Mouse (Mus musculus): ENCODE results near the gene Obscn. TPM values are rescaled to one million over a fixed set of nuclear protein-coding genes. Genes with fewer than 3 reads are reported as not detected.
A peak's percentile ranks its signal among the peaks of the same experiment; 100 is the strongest.

Gene Obscn
- polyA plus RNA-seq, 1 experiment = 2.4 TPM

GRCm38 (mm10) chr11:58989166-58989565, 147.0 kb downstream of the Obscn start:
- H3K27ac ChIP-seq (replicated peaks; ENCODE audit: low read depth, low read length) = no peak overlapping the region
- no peak overlapping the region for H3K4me3 ChIP-seq (ENCODE audit: insufficient read depth, low read depth, low read length)
- H3K4me1 ChIP-seq (ENCODE audit: control insufficient read depth, insufficient read depth, insufficient read length, low read length) = peaks cover 2% of the 10 kb centered on the region; the same call in 1 of the 2 replicates

GRCm38 (mm10) chr11:58985299-58985917, 150.8 kb downstream of the Obscn start:
- peaks cover 4% of the 10 kb centered on the region for H3K4me1 ChIP-seq (ENCODE audit: control insufficient read depth, insufficient read depth, insufficient read length, low read length)
- H3K27ac ChIP-seq (replicated peaks; ENCODE audit: low read depth, low read length) = no peak overlapping the region
- H3K4me3 ChIP-seq (ENCODE audit: insufficient read depth, low read depth, low read length) = no peak overlapping the region

- Histone ChIP-seq H3K4me3 (ENCODE audit: insufficient read depth, low read depth, low read length) (no peak overlapping the region), H3K27ac (replicated peaks; ENCODE audit: low read depth, low read length) (no peak overlapping the region), H3K4me1 (ENCODE audit: control insufficient read depth, insufficient read depth, insufficient read length, low read length) (peaks cover 7% of the 10 kb centered on the region)
These were observed 151.5 kb downstream of the Obscn start for GRCm38 (mm10) chr11:58984657-58985056.

- no peak overlapping the region for H3K4me3 ChIP-seq (ENCODE audit: insufficient read depth, low read depth, low read length)
- no peak overlapping the region for H3K27ac ChIP-seq (replicated peaks; ENCODE audit: low read depth, low read length)
- H3K4me1 ChIP-seq (ENCODE audit: control insufficient read depth, insufficient read depth, insufficient read length, low read length) = peaks cover 11% of the 10 kb centered on the region
These were observed 152.4 kb downstream of the Obscn start for GRCm38 (mm10) chr11:58983691-58984341.

GRCm38 (mm10) chr11:58982471-58983097, 153.6 kb downstream of the Obscn start:
- no peak overlapping the region for H3K4me3 ChIP-seq (ENCODE audit: insufficient read depth, low read depth, low read length)
- H3K27ac ChIP-seq (replicated peaks; ENCODE audit: low read depth, low read length) = no peak overlapping the region
- H3K4me1 ChIP-seq (ENCODE audit: control insufficient read depth, insufficient read depth, insufficient read length, low read length) = peaks cover 11% of the 10 kb centered on the region

- Histone ChIP-seq H3K27ac (replicated peaks; ENCODE audit: low read depth, low read length) (no peak overlapping the region), H3K4me1 (ENCODE audit: control insufficient read depth, insufficient read depth, insufficient read length, low read length) (peaks cover 11% of the 10 kb centered on the region), H3K4me3 (ENCODE audit: insufficient read depth, low read depth, low read length) (no peak overlapping the region)
These were observed 154.4 kb downstream of the Obscn start for GRCm38 (mm10) chr11:58981541-58982447.

GRCm38 (mm10) chr11:58980381-58980990, 155.7 kb downstream of the Obscn start:
- Histone ChIP-seq H3K27ac (replicated peaks; ENCODE audit: low read depth, low read length) (no peak overlapping the region), H3K4me3 (ENCODE audit: insufficient read depth, low read depth, low read length) (no peak overlapping the region), H3K4me1 (ENCODE audit: control insufficient read depth, insufficient read depth, insufficient read length, low read length) (peaks cover 14% of the 10 kb centered on the region)

- peaks cover 14% of the 10 kb centered on the region for H3K4me1 ChIP-seq (ENCODE audit: control insufficient read depth, insufficient read depth, insufficient read length, low read length)
- peak overlapping the region; percentile 86 for H3K4me3 ChIP-seq (ENCODE audit: insufficient read depth, low read depth, low read length)
- 0 out of 2 replicates have a peak overlapping the region, but pooled peaks have one; percentile 6 for H3K27ac ChIP-seq (replicated peaks; ENCODE audit: low read depth, low read length)
These were observed 156.5 kb downstream of the Obscn start for GRCm38 (mm10) chr11:58979661-58980060.

GRCm38 (mm10) chr11:58979183-58979582, 157.0 kb downstream of the Obscn start:
- Histone ChIP-seq H3K4me1 (ENCODE audit: control insufficient read depth, insufficient read depth, insufficient read length, low read length) (peaks cover 14% of the 10 kb centered on the region), H3K4me3 (ENCODE audit: insufficient read depth, low read depth, low read length) (peak overlapping the region; percentile 86), H3K27ac (replicated peaks; ENCODE audit: low read depth, low read length) (0 out of 2 replicates have a peak overlapping the region, but pooled peaks have one; percentile 6)

- Histone ChIP-seq H3K27ac (replicated peaks; ENCODE audit: low read depth, low read length) (peak overlapping the region; percentile 70), H3K4me1 (ENCODE audit: control insufficient read depth, insufficient read depth, insufficient read length, low read length) (peaks cover 14% of the 10 kb centered on the region), H3K4me3 (ENCODE audit: insufficient read depth, low read depth, low read length) (peak overlapping the region; percentile 86)
These were observed 157.5 kb downstream of the Obscn start for GRCm38 (mm10) chr11:58978706-58979030.

GRCm38 (mm10) chr11:58978027-58978705, 158.0 kb downstream of the Obscn start, which contains the start of gene Trim11:
Trim11 (plus strand) TSS chr11:58978093.
- peaks cover 14% of the 10 kb centered on the region for H3K4me1 ChIP-seq (ENCODE audit: control insufficient read depth, insufficient read depth, insufficient read length, low read length)
- peak within 1 kb of the TSS; percentile 70 for H3K27ac ChIP-seq (replicated peaks; ENCODE audit: low read depth, low read length)
- peak within 1 kb of the TSS; percentile 86 for H3K4me3 ChIP-seq (ENCODE audit: insufficient read depth, low read depth, low read length)

- Histone ChIP-seq H3K27ac (replicated peaks; ENCODE audit: low read depth, low read length) (peak overlapping the region; percentile 37), H3K4me3 (ENCODE audit: insufficient read depth, low read depth, low read length) (peak overlapping the region; percentile 86), H3K4me1 (ENCODE audit: control insufficient read depth, insufficient read depth, insufficient read length, low read length) (peaks cover 14% of the 10 kb centered on the region)
These were observed 158.6 kb downstream of the Obscn start for GRCm38 (mm10) chr11:58977607-58978026.

- H3K27ac ChIP-seq (replicated peaks; ENCODE audit: low read depth, low read length) = no peak overlapping the region
These were observed 159.1 kb downstream of the Obscn start for GRCm38 (mm10) chr11:58977150-58977549.

GRCm38 (mm10) chr11:58974414-58974813, 161.8 kb downstream of the Obscn start:
- Histone ChIP-seq H3K4me3 (ENCODE audit: insufficient read depth, low read depth, low read length) (no peak overlapping the region), H3K27ac (replicated peaks; ENCODE audit: low read depth, low read length) (no peak overlapping the region), H3K4me1 (ENCODE audit: control insufficient read depth, insufficient read depth, insufficient read length, low read length) (peaks cover 4% of the 10 kb centered on the region; the same call in 1 of the 2 replicates)

More at GRCm38 (mm10) chr11:58977150-58977549, 159.1 kb downstream of the Obscn start:
- H3K4me3 ChIP-seq (ENCODE audit: insufficient read depth, low read depth, low read length) = peak overlapping the region; percentile 86
- peaks cover 14% of the 10 kb centered on the region for H3K4me1 ChIP-seq (ENCODE audit: control insufficient read depth, insufficient read depth, insufficient read length, low read length)
